Mouse (Mus musculus): ENCODE data around the gene Tbcb. TPM values are rescaled to one million over a fixed set of nuclear protein-coding genes. Genes with fewer than 3 reads are reported as not detected.

Tbcb gene
- 123 TPM for polyA plus RNA-seq (2017; shearing (Covaris generic))

DNA sequence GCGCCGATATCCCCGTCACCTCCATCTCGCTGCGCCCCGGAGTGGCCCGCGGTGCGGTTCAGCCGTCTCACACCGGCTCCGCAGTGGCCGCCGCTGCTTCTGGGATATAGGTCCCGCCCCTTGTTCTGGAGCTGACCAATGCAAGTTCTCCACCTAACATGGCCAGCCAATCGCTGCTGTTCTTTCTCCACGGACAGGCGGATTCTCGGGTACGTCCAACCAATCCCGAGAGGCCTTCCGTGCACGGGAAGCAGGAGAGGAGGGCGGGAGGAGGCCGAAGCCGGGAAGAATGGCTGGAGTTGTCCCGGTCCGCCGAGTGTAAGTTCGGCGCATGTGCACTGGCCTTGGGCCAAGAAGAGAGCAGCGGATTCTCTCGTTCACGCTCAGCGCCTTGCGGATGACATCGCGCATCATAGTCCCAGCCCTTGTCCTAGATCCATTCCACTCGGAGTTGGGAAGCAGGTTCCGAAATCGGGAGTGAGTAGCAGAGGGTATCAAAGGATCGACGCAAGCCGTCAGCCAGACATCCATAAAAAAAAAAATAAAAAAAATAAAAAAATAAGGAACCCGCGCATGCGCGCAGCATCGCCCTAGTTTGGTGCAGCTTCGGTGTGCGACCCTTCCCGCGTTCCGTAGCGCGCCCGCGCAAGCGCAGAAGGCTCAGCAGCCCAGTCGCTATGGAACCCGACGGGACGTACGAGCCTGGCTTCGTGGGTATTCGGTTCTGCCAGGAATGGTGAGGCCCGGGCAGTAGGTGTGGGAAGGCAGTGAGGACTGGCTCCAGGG lies at the start of gene Tbcb, which contains the start of gene Polr2i:
Gene Tbcb, minus strand, starts transcription at position 604 of the 786 bp plus-strand sequence.
Gene Polr2i, plus strand, starts transcription at position 280 of the 786 bp plus-strand sequence.

DNA sequence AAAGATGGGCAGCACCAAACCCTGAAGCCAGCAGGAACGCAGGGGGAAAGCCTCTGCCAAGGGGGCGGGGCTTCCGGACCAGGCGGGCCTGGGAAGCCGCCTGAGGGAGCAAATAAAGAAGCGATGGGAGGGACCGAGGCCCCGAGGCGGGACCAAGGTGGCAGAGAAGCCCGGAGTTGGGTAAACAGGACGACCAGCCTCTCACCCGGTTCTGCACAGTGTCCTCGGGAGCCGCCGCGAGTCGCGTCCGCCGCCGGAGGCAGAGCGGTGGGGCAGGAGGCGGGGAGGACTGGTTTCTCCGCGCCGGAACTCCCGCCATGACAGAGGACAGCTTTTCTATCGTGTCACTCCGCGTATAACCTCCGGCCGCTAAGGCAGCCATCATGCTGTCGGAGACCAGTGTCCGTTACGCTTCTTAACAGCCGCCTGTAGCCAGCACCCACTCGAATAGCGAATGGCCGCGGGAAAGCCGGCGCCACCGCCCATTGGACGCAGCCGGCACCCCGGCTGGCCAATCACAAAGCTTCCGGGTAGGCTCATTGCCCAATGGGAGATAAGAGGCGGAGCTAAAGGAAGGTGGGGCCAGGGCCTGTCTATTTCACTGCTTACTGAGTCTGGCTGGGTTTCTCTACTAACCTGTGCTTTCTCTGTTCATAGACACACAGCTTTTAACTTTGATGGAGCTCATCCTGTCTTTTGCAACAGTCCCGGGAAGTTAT lies 48.0 kb upstream of the Tbcb start, which contains the start of the genes Thap8 and Wdr62:
Gene Thap8, plus strand, starts transcription at position 144 of the 719 bp plus-strand sequence.
Gene Wdr62, minus strand, starts transcription at position 469 of the 719 bp plus-strand sequence.

DNA sequence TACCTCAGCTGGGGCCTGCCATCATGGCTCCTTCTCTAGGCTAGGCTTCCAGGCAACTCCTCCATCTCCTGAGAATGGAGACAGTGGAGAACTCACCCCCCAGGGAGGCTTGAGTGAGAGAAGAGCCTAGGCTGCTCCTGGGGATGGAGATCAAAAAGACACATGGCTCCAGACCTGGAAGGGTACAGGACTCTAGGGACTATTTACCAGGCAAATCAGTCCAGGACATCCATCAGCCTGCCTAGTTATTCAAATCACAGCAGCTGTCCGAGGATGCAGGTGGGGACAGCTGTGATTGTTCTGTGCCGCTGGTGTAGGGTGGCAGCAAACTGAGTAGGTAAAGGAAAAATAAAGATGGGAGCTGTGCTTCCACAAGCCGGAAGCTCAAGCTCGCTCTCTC lies 3.6 kb upstream of the Tbcb start, which contains the start of gene Ovol3:
Gene Ovol3, minus strand, starts transcription at position 101 of the 400 bp plus-strand sequence.

DNA sequence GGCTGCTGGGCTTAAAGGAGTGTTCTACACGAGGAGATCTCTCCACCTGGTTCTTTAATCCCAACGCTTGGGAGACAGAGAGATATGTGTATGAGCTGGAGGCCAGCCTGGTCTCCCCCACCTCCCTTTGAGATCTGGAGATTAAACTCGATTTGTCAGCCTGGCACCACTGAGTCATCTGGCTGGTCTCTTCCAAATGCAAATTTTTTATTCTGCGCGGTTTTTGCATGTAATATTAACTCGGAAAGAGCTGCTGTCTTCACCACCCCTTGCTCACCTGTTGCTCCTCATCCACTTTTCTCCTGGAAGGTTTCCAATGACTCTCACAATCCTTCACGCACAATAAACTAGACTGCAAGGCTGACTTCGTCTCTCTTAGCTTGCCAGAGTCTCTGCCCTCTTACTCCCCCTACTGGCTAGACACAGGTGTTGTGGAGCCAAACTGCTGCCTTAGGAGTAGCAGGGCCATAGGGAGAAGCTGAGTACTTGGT lies 33.5 kb downstream of the Tbcb start, which contains the start of gene Capns1:
Gene Capns1, minus strand, starts transcription at position 331 of the 491 bp plus-strand sequence.

DNA sequence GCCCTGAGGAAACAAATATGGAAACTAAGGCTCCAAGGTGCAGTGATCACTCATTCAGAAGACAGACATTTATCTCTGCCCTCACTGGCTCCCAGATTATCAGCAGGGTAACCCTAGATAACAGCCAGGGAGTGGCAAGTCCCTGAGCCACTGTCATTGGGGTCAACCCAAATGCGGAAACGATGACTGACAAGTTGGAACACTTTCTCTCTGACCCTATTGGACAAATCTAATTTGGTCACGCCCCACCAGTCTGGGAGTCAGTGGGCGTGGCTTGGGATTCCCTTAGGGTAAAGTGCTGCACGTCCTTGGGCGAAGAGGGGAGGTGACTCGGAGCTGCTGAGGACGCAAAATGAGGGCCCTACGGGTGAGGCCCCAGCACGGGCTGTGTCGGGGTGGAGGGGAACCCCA lies 48.2 kb downstream of the Tbcb start, which contains the start of gene Cox7a1:
Gene Cox7a1, plus strand, starts transcription at position 266 of the 411 bp plus-strand sequence.

Other genes starting within 250 kb of the Tbcb start
- gene Zfp568, start 248.3 kb downstream of the Tbcb start, polyA plus RNA-seq (2017; shearing (Covaris generic)): 6.7 TPM
- 8.0 TPM for gene Zfp14, start 180.9 kb downstream of the Tbcb start, polyA plus RNA-seq (2017; shearing (Covaris generic))
- gene Zfp82, start 159.4 kb downstream of the Tbcb start, polyA plus RNA-seq (2017; shearing (Covaris generic)): 16.4 TPM
- gene Gm26920, start 141.9 kb downstream of the Tbcb start, polyA plus RNA-seq (2017; shearing (Covaris generic)): 1.2 TPM
- gene Zfp566, start 141.7 kb downstream of the Tbcb start, polyA plus RNA-seq (2017; shearing (Covaris generic)): 11.9 TPM
- gene Zfp260, start 137.5 kb downstream of the Tbcb start, polyA plus RNA-seq (2017; shearing (Covaris generic)): 111 TPM
- 22.3 TPM for gene Zfp382, start 110.3 kb downstream of the Tbcb start, polyA plus RNA-seq (2017; shearing (Covaris generic))
- gene Zfp146, start 62.5 kb downstream of the Tbcb start, polyA plus RNA-seq (2017; shearing (Covaris generic)): 35.9 TPM
- gene Cox7a1, start 48.1 kb downstream of the Tbcb start, polyA plus RNA-seq (2017; shearing (Covaris generic)): 1.4 TPM
- gene Capns1, start 33.5 kb downstream of the Tbcb start, polyA plus RNA-seq (2017; shearing (Covaris generic)): 70.0 TPM
- gene Polr2i, start 324 bp downstream of the Tbcb start, polyA plus RNA-seq (2017; shearing (Covaris generic)): 55.8 TPM
- not detected for gene Ovol3, start 3.5 kb upstream of the Tbcb start, polyA plus RNA-seq (2017; shearing (Covaris generic))
- 0.66 TPM for gene Thap8, start 47.8 kb upstream of the Tbcb start, polyA plus RNA-seq (2017; shearing (Covaris generic))
- 7.5 TPM for gene Wdr62, start 48.1 kb upstream of the Tbcb start, polyA plus RNA-seq (2017; shearing (Covaris generic))
- gene Clip3, start 59.5 kb upstream of the Tbcb start, polyA plus RNA-seq (2017; shearing (Covaris generic)): 9.6 TPM
- 178 TPM for gene Alkbh6, start 76.4 kb upstream of the Tbcb start, polyA plus RNA-seq (2017; shearing (Covaris generic))
- 18.4 TPM for gene Syne4, start 82.5 kb upstream of the Tbcb start, polyA plus RNA-seq (2017; shearing (Covaris generic))
- gene E130208F15Rik, start 89.5 kb upstream of the Tbcb start, polyA plus RNA-seq (2017; shearing (Covaris generic)): not detected
- 11.3 TPM for gene Sdhaf1, start 91.6 kb upstream of the Tbcb start, polyA plus RNA-seq (2017; shearing (Covaris generic))
- not detected for gene Lrfn3, start 130.5 kb upstream of the Tbcb start, polyA plus RNA-seq (2017; shearing (Covaris generic))
- 14.5 TPM for gene Tyrobp, start 181.5 kb upstream of the Tbcb start, polyA plus RNA-seq (2017; shearing (Covaris generic))
- gene Hcst, start 187.6 kb upstream of the Tbcb start, polyA plus RNA-seq (2017; shearing (Covaris generic)): 407 TPM
- 110 TPM for gene Nfkbid, start 189.5 kb upstream of the Tbcb start, polyA plus RNA-seq (2017; shearing (Covaris generic))
- 7.7 TPM for gene Aplp1, start 213.3 kb upstream of the Tbcb start, polyA plus RNA-seq (2017; shearing (Covaris generic))
- gene Kirrel2, start 225.4 kb upstream of the Tbcb start, polyA plus RNA-seq (2017; shearing (Covaris generic)): not detected
- not detected for gene Nphs1, start 226.0 kb upstream of the Tbcb start, polyA plus RNA-seq (2017; shearing (Covaris generic))

All from inflammation-experienced regulatory T-cells, adult 16 weeks (primary cell).